Mouse (Mus musculus): ENCODE data around the gene Sh3bp5.

- TF ChIP-seq CTCF (IDR thresholded peaks at IDR 0.05; ENCODE audit: low read depth) = no peak
- no peak for TF ChIP-seq EP300 (optimal IDR thresholded peaks at IDR 0.05)
Measured at GRCm38 (mm10) chr14:31404663-31405062, 31.2 kb downstream of the Sh3bp5 start.
